ENCODE assay signal across 9 mouse cellular contexts in genomic region chr10:80876028-80876427, GRCm38 (mm10). TPM values are rescaled to one million over a fixed set of nuclear protein-coding genes. Genes with fewer than 3 reads are reported as not detected.
DNase-seq lines count a peak whose midpoint lies in the region; ATAC-seq lines count a peak whose summit lies in the region.
"Had no signal": no experiment of that assay in that cellular context is flagged by ENCODE, and none has a peak within 500 bp of the region (broad histone marks: within the 10 kb centered on the region; RNA-seq: fewer than 3 reads in every experiment).

No protein-coding gene starts in this region.

- ATAC-seq in inflammation-experienced regulatory T-cells, adult 6 months = peak; percentile 43

- peak; percentile 47 to 67 for DNase-seq in frontal cortex, postnatal 36 days (ENCODE audit: low spot score in 2 of 2)
- no peak for DNase-seq in frontal cortex, postnatal 10 days (ENCODE audit: low spot score in 2 of 2)
- peak; percentile 54 for DNase-seq in urinary bladder, postnatal 14 days (ENCODE audit: low spot score)
- no peak for DNase-seq in urinary bladder, postnatal 4 days (ENCODE audit: low spot score in 2 of 2)
- peak; percentile 74 for DNase-seq in embryo, embryonic 10 days (ENCODE audit: low spot score)
- peak; percentile 74 for DNase-seq in lung, postnatal 10 days
- peak; percentile 76 to 85 for DNase-seq in spleen, postnatal 4 days (ENCODE audit: low spot score in 2 of 2)

RNA-seq across cellular contexts. Expression of gene Tmprss9, which starts 4.4 kb away (rescaled TPM):
- polyA plus RNA-seq in inflammation-experienced regulatory T-cells, adult 6 months (2017; shearing (Covaris generic)) = not detected
- polyA plus RNA-seq: stomach, embryonic 16.5 days had no signal

RNA-seq across cellular contexts. Expression of gene Sppl2b, which starts 21.0 kb away (rescaled TPM):
- 10 to 100 TPM in 2 of 3 experiments, 1 to 10 TPM in 1; 9.6 to 15.0 (median 12.1) TPM for polyA plus RNA-seq in inflammation-experienced regulatory T-cells, adult 6 months (2017; shearing (Covaris generic))

RNA-seq across cellular contexts. Expression of gene Lsm7, which starts 21.0 kb away (rescaled TPM):
- 100 to 1,000 TPM; 144 to 210 (median 202) TPM for polyA plus RNA-seq in inflammation-experienced regulatory T-cells, adult 6 months (2017; shearing (Covaris generic))

RNA-seq across cellular contexts. Expression of gene Timm13, which starts 24.7 kb away (rescaled TPM):
- 100 to 1,000 TPM; 207 to 260 (median 248) TPM for polyA plus RNA-seq in inflammation-experienced regulatory T-cells, adult 6 months (2017; shearing (Covaris generic))

RNA-seq across cellular contexts. Expression of gene Lingo3, which starts 32.2 kb away (rescaled TPM):
- polyA plus RNA-seq in inflammation-experienced regulatory T-cells, adult 6 months (2017; shearing (Covaris generic)) = not detected

Comparison
In these comparisons a context has a peak if more than half of its experiments do, and no peak if none do; other contexts are left out.
1. DNase-seq: peak in frontal cortex, postnatal 36 days (2 of 2), urinary bladder, postnatal 14 days (single experiment), embryo, embryonic 10 days (single experiment), lung, postnatal 10 days (single experiment) and spleen, postnatal 4 days (2 of 2); none in frontal cortex, postnatal 10 days (0 of 2) and urinary bladder, postnatal 4 days (0 of 2).